In the genomic region with DNA sequence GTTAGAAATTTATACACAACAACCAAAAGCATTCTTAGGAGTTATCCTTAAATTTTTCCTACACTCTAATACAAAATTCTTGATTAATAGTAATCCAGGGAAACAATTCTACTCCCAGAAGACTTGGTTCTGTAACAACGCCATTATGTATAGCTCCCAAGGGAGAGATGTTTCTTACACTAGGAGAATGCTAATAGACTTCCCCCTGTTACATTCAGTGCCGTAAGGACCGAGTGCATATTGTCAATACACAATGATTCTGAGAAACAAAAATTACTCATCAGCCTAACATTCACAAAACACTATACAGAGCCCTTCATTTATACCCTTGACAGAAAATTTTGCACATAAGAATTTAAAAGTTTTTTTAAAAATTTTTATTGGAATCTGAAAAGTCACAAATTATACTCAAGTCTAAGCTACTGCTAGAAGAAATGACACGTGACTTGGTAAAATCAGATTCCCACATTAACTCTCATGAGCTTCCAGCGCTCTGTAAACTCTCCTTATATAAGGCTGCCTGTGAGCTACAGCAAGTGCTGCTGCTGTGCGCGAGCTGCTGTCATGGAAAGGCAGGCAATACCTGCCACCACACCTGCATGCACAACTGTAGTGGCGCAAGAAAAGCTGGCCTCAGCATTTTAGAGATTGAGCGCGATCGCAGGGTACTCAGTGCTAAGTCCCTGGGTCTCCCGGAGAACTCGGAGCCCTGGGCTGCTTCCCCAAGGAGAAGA, we compare ENCODE assay signal across 25 mouse cellular contexts. TPM values are rescaled to one million over a fixed set of nuclear protein-coding genes. Genes with fewer than 3 reads are reported as not detected.
DNase-seq lines count a peak whose midpoint lies in the region; ATAC-seq and TF ChIP-seq lines count a peak whose summit lies in the region.
"Had no signal": no experiment of that assay in that cellular context is flagged by ENCODE, and none has a peak within 500 bp of the region (broad histone marks: within the 10 kb centered on the region; RNA-seq: fewer than 3 reads in every experiment).

No protein-coding gene starts in this region.

- peak; percentile 70 for ATAC-seq in frontal cortex, adult (ENCODE audit: low TSS enrichment)
- peak; percentile 5; the same call in 1 of the 2 replicates for ATAC-seq in neural tube, embryonic 13.5 days (ENCODE audit: low read depth)
- ATAC-seq in hindbrain, postnatal 0 days: 0 out of 2 replicates have a peak, but pooled peaks have one; percentile 21
- ATAC-seq: inflammation-experienced regulatory T-cells, adult 6 months; Patski had no signal

- H3K9ac ChIP-seq in neural tube, embryonic 13.5 days: no peak overlapping the region
- no peak overlapping the region for H3K9ac ChIP-seq in hindbrain, postnatal 0 days (replicated peaks; ENCODE audit: low read length)
- H3K9ac ChIP-seq: embryonic facial prominence, embryonic 12.5 days; heart, embryonic 12.5 days; limb, embryonic 13.5 days; liver, embryonic 12.5 days had no signal

- no peak for DNase-seq in frontal cortex, postnatal 25 days (ENCODE audit: low spot score in 2 of 2)
- DNase-seq in neural tube, embryonic 10.5 days (ENCODE audit: extremely low spot score, low spot score): no peak
- peak; percentile 12 for DNase-seq in hindbrain, postnatal 0 days (ENCODE audit: low spot score)
- no peak for DNase-seq in right cerebral cortex, adult 2 months (ENCODE audit: low spot score in 2 of 2)
- no peak for DNase-seq in heart, postnatal 10 days
- DNase-seq: cerebellum, adult 18-20 months; cerebellum, postnatal 14 days; gastrocnemius, postnatal 14 days; heart, adult 18-20 months; heart, postnatal 14 days; kidney, adult 18-20 months; kidney, postnatal 4 days; lung, adult 18-20 months; lung, postnatal 10 days; right cerebral cortex, postnatal 14 days; spleen, adult 18-20 months had no signal

- intact Hi-C loops in heart, postnatal 10 days (cut with DNase I): no loop called here

- H3K4me2 ChIP-seq in neural tube, embryonic 13.5 days: no peak overlapping the region
- no peak overlapping the region for H3K4me2 ChIP-seq in hindbrain, postnatal 0 days (ENCODE audit: low read depth, low read length)
- H3K4me2 ChIP-seq: embryonic facial prominence, embryonic 12.5 days; heart, embryonic 12.5 days; limb, embryonic 13.5 days had no signal

- H3K4me1 ChIP-seq in neural tube, embryonic 13.5 days (replicated peaks): peaks cover 18% of the 10 kb centered on the region
- H3K4me1 ChIP-seq in hindbrain, postnatal 0 days (ENCODE audit: insufficient read depth, low read length): no peaks in the 10 kb centered on the region
- H3K4me1 ChIP-seq: embryonic facial prominence, embryonic 12.5 days had no signal

- H3K36me3 ChIP-seq in neural tube, embryonic 13.5 days: no peaks in the 10 kb centered on the region
- no peaks in the 10 kb centered on the region for H3K36me3 ChIP-seq in hindbrain, postnatal 0 days (ENCODE audit: insufficient read depth, low read length)

- H3K9me3 ChIP-seq in neural tube, embryonic 13.5 days: no peaks in the 10 kb centered on the region
- no peaks in the 10 kb centered on the region for H3K9me3 ChIP-seq in hindbrain, postnatal 0 days (ENCODE audit: low read length)
- H3K9me3 ChIP-seq: embryonic facial prominence, embryonic 12.5 days; G1E; heart, embryonic 12.5 days; limb, embryonic 13.5 days; liver, embryonic 12.5 days had no signal

- WGBS in neural tube, embryonic 13.5 days: 55% methylated on average over 13 of the region's 13 CpGs
- WGBS in hindbrain, postnatal 0 days: 62% methylated on average over 13 of the region's 13 CpGs

- no peak for TF ChIP-seq CTCF in hindbrain, postnatal 0 days (IDR thresholded peaks at IDR 0.05; ENCODE audit: low read depth)

- no peak overlapping the region for H3K27ac ChIP-seq in neural tube, embryonic 13.5 days (replicated peaks)
- H3K27ac ChIP-seq in hindbrain, postnatal 0 days: no peak overlapping the region
- H3K27ac ChIP-seq: embryonic facial prominence, embryonic 12.5 days; limb, embryonic 13.5 days had no signal

- no peak overlapping the region for H3K4me3 ChIP-seq in neural tube, embryonic 13.5 days
- H3K4me3 ChIP-seq in hindbrain, postnatal 0 days (ENCODE audit: low read length): no peak overlapping the region
- H3K4me3 ChIP-seq: embryonic facial prominence, embryonic 12.5 days; heart, embryonic 12.5 days; limb, embryonic 13.5 days; liver, embryonic 12.5 days had no signal

- no peaks in the 10 kb centered on the region for H3K27me3 ChIP-seq in neural tube, embryonic 13.5 days
- H3K27me3 ChIP-seq in hindbrain, postnatal 0 days (ENCODE audit: insufficient read depth, low read length): no peaks in the 10 kb centered on the region
- H3K27me3 ChIP-seq: embryonic facial prominence, embryonic 12.5 days; heart, embryonic 12.5 days; limb, embryonic 13.5 days; liver, embryonic 12.5 days; Patski had no signal

RNA-seq across cellular contexts. Expression of a gene that starts 42.9 kb away (rescaled TPM):
- polyA plus RNA-seq in neural tube, embryonic 13.5 days (2015; fragmentation: Nextera tagmentation; extraction: Ambion mirVana): 392 and 420 TPM in 2 replicates
- total RNA-seq in hindbrain, postnatal 0 days (2014; rRNA removed): 47.7 and 58.1 TPM in 2 replicates
- polyA plus RNA-seq in hindbrain, postnatal 0 days (2015; fragmentation: Nextera tagmentation; extraction: Ambion mirVana): 422 and 423 TPM in 2 replicates
- total RNA-seq in heart, postnatal 10 days (2021): 100 to 1,000 TPM; 480 to 483 TPM

Comparison
In these comparisons a context has a peak if more than half of its experiments do, and no peak if none do; other contexts are left out.
1. ATAC-seq: peak in every context shown above with its lines; median percentile 70 in frontal cortex, adult; 21 in hindbrain, postnatal 0 days; 5 in neural tube, embryonic 13.5 days.